Mouse (Mus musculus): ENCODE results near the gene Timp4. TPM values are rescaled to one million over a fixed set of nuclear protein-coding genes. Genes with fewer than 3 reads are reported as not detected.
"Not testable (repeated sequence)": the region's sequence is repeated elsewhere in the genome, so short reads cannot be mapped to it uniquely, and the experiment has no call there.

Timp4 gene
- total RNA-seq, 2 experiments from 2014 or later, result 16.8 to 22.6 TPM

- intact Hi-C loops (cut with DNase I), result loop anchor here (1.0 to 5.0 kb wide), 4 partner anchors 41 to 546 kb away; partner anchors contain the start of gene Gm17482
- DNase-seq, result peak; percentile 64 to 66
These were observed 15.9 kb upstream of the Timp4 start for GRCm38 (mm10) chr6:115267916-115268315.

GRCm38 (mm10) chr6:115266791-115267190 is 14.8 kb upstream of the Timp4 start:
- no peak for DNase-seq
- intact Hi-C loops (cut with DNase I), result loop anchor here (5.0 kb wide), 2 partner anchors 89 to 544 kb away; no protein-coding TSS in a partner anchor

GRCm38 (mm10) chr6:115260507-115260906 is 8.5 kb upstream of the Timp4 start:
- intact Hi-C loops (cut with DNase I), result no loop called here
- DNase-seq, result no peak

GRCm38 (mm10) chr6:115255171-115255570 is 3.2 kb upstream of the Timp4 start:
- no peak for DNase-seq
- intact Hi-C loops (cut with DNase I), result no loop called here

GRCm38 (mm10) chr6:115251531-115251985 is 447 bp downstream of the Timp4 start:
- peak in 1 of 2 experiments; percentile 67 for DNase-seq
- intact Hi-C loops (cut with DNase I), result no loop called here

- DNase-seq, result no peak
- intact Hi-C loops (cut with DNase I), result no loop called here
These were observed 6.4 kb downstream of the Timp4 start for GRCm38 (mm10) chr6:115245500-115246058.

- DNase-seq, result no peak
- intact Hi-C loops (cut with DNase I), result no loop called here
These were observed 7.8 kb downstream of the Timp4 start for GRCm38 (mm10) chr6:115244222-115244621.

- no peak for DNase-seq
- intact Hi-C loops (cut with DNase I), result no loop called here
These were observed 10.1 kb downstream of the Timp4 start for GRCm38 (mm10) chr6:115241939-115242338.

GRCm38 (mm10) chr6:115241131-115241699 is 10.8 kb downstream of the Timp4 start:
- intact Hi-C loops (cut with DNase I), result no loop called here
- DNase-seq, result no peak

GRCm38 (mm10) chr6:115240431-115240830 is 11.6 kb downstream of the Timp4 start:
- intact Hi-C loops (cut with DNase I); DNase-seq: not testable (repeated sequence)

GRCm38 (mm10) chr6:115239335-115239734 is 12.7 kb downstream of the Timp4 start:
- intact Hi-C loops (cut with DNase I), result no loop called here

GRCm38 (mm10) chr6:115238031-115239027 is 13.7 kb downstream of the Timp4 start:
- peak in 1 of 2 experiments; percentile 45 for DNase-seq
- intact Hi-C loops (cut with DNase I), result no loop called here

More at GRCm38 (mm10) chr6:115239335-115239734, 12.7 kb downstream of the Timp4 start:
- no peak for DNase-seq

GRCm38 (mm10) chr6:115232562-115232961 is 19.4 kb downstream of the Timp4 start:
- intact Hi-C loops (cut with DNase I), result no loop called here
- DNase-seq, result no peak

GRCm38 (mm10) chr6:115231836-115232235 is 20.2 kb downstream of the Timp4 start:
- intact Hi-C loops (cut with DNase I), result no loop called here
- no peak for DNase-seq

GRCm38 (mm10) chr6:115230557-115230956 is 21.4 kb downstream of the Timp4 start:
- no peak for DNase-seq
- intact Hi-C loops (cut with DNase I), result no loop called here

GRCm38 (mm10) chr6:115227529-115227928 is 24.5 kb downstream of the Timp4 start:
- intact Hi-C loops (cut with DNase I), result loop anchor here (1.0 to 10.0 kb wide), 3 partner anchors 41 to 311 kb away; partner anchors contain the start of gene Pparg

GRCm38 (mm10) chr6:115227043-115227442 is 25.0 kb downstream of the Timp4 start, which contains the start of gene Gm17482:
Gm17482 (plus strand) TSS chr6:115227343.
- DNase-seq, result no peak
- intact Hi-C loops (cut with DNase I), result loop anchor here (1.0 to 10.0 kb wide), 3 partner anchors 41 to 312 kb away; partner anchors contain the start of gene Pparg

More at GRCm38 (mm10) chr6:115227529-115227928, 24.5 kb downstream of the Timp4 start:
- DNase-seq, result peak; percentile 53 to 68

GRCm38 (mm10) chr6:115225519-115225918 is 26.5 kb downstream of the Timp4 start:
- intact Hi-C loops (cut with DNase I), result loop anchor here (10.0 kb wide), 1 partner anchor 139 kb away; the partner anchor contains the start of gene Pparg

GRCm38 (mm10) chr6:115221215-115221641 is 30.8 kb downstream of the Timp4 start:
- no peak for DNase-seq
- intact Hi-C loops (cut with DNase I), result loop anchor here (10.0 kb wide), 1 partner anchor 144 kb away; the partner anchor contains the start of gene Pparg

More at GRCm38 (mm10) chr6:115225519-115225918, 26.5 kb downstream of the Timp4 start:
- DNase-seq, result no peak

GRCm38 (mm10) chr6:115213129-115213528 is 38.9 kb downstream of the Timp4 start:
- intact Hi-C loops (cut with DNase I), result no loop called here
- no peak for DNase-seq

Measured in gastrocnemius, postnatal 36 days (tissue).